ENCODE assay signal across 8 mouse cellular contexts in the genomic region with DNA sequence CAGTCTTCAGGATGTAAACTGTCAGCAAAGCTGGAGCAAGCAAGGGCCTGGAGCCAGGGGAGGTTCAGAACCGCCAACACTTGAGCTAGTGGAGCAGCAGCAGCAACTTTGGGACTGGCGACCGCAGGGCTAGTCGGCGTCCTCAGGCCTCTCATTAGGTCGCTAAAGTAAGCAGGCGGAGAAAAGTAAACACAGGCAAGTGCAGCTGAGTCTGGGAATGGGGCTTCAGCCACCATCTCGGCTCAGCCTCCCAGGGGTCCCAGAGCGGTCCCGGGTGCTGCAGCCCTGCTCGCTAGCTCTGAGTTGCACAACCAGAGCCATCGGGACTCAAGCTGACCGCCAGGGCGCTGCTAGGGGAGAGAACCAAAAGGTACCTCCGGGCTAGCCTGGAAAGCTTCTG. TPM values are rescaled to one million over a fixed set of nuclear protein-coding genes. Genes with fewer than 3 reads are reported as not detected.
DNase-seq lines count a peak whose midpoint lies in the region; ATAC-seq and TF ChIP-seq lines count a peak whose summit lies in the region.

No protein-coding gene starts in this region.

- peak overlapping the region; percentile 65 for H3K9ac ChIP-seq in heart, postnatal 0 days (replicated peaks; ENCODE audit: low read depth, low read length)
- peak overlapping the region; percentile 38; the same call in 1 of the 2 replicates for H3K9ac ChIP-seq in stomach, embryonic 14.5 days (replicated peaks; ENCODE audit: low read depth, low read length)

- no peaks in the 10 kb centered on the region for H3K36me3 ChIP-seq in heart, postnatal 0 days (replicated peaks; ENCODE audit: control insufficient read depth, insufficient read depth, low read length)
- no peaks in the 10 kb centered on the region for H3K36me3 ChIP-seq in stomach, embryonic 14.5 days (ENCODE audit: control insufficient read depth, insufficient read depth, low read length)

- TF ChIP-seq EP300 in heart, postnatal 0 days (IDR thresholded peaks at IDR 0.05; ENCODE audit: low read depth) = no peak

- peak overlapping the region; percentile 72 for H3K4me3 ChIP-seq in embryonic fibroblast, embryonic 13.5 days (ENCODE audit: insufficient read depth, low read length)
- peak overlapping the region; percentile 60 for H3K4me3 ChIP-seq in heart, postnatal 0 days (ENCODE audit: low read depth, low read length)
- peak overlapping the region; percentile 42 for H3K4me3 ChIP-seq in stomach, embryonic 14.5 days (ENCODE audit: low read depth, low read length)

- no peaks in the 10 kb centered on the region for H3K27me3 ChIP-seq in heart, postnatal 0 days (ENCODE audit: control insufficient read depth, insufficient read depth, low read length)
- no peaks in the 10 kb centered on the region for H3K27me3 ChIP-seq in stomach, embryonic 14.5 days (ENCODE audit: control insufficient read depth, insufficient read depth, low read length)

- H3K4me2 ChIP-seq in heart, postnatal 0 days (ENCODE audit: low read depth, low read length) = peak overlapping the region; percentile 63
- peak overlapping the region; percentile 38 for H3K4me2 ChIP-seq in stomach, embryonic 14.5 days (replicated peaks; ENCODE audit: low read depth, low read length)

- TF ChIP-seq CTCF in embryonic fibroblast, embryonic 13.5 days (IDR thresholded peaks at IDR 0.05; ENCODE audit: borderline replicate concordance, insufficient read depth, low read length) = no peak
- no peak for TF ChIP-seq CTCF in heart, postnatal 0 days (IDR thresholded peaks at IDR 0.05; ENCODE audit: low read depth)

- ATAC-seq in heart, postnatal 0 days (ENCODE audit: insufficient read depth, low read depth) = no peak
- ATAC-seq in stomach, embryonic 14.5 days (ENCODE audit: insufficient number of reproducible peaks, insufficient read depth, low FRiP score, low read depth) = no peak
- ATAC-seq in erythroid progenitor cell, adult 5-6 weeks (replicated peaks; ENCODE audit: low FRiP score, poor library complexity, severe bottlenecking) = no peak

- DNase-seq in MN1 (ENCODE audit: low spot score) = peak; percentile 11
- DNase-seq in adrenal gland, postnatal 4 days (ENCODE audit: low spot score in 2 of 2) = peak; percentile 3 to 4
- DNase-seq in heart, postnatal 0 days (ENCODE audit: low spot score) = peak; percentile 7
- peak; percentile 29 to 49 for DNase-seq in kidney, postnatal 25 days
- peak; percentile 37 for DNase-seq in lung, postnatal 14 days

- peak overlapping the region; percentile 50 for H3K27ac ChIP-seq in embryonic fibroblast, embryonic 13.5 days (ENCODE audit: insufficient read depth, low read length)
- H3K27ac ChIP-seq in heart, postnatal 0 days (ENCODE audit: low read depth) = peak overlapping the region; percentile 84
- no peak overlapping the region; the same call in 1 of the 2 replicates for H3K27ac ChIP-seq in stomach, embryonic 14.5 days (ENCODE audit: low read length)

- no peak for TF ChIP-seq POLR2A in embryonic fibroblast, embryonic 13.5 days (IDR thresholded peaks at IDR 0.05; ENCODE audit: low read depth, low read length)

- WGBS in heart, postnatal 0 days = 13% methylated on average over 15 of the region's 15 CpGs
- 13% methylated on average over 15 of the region's 15 CpGs for WGBS in stomach, embryonic 14.5 days

- no peaks in the 10 kb centered on the region for H3K9me3 ChIP-seq in heart, postnatal 0 days (replicated peaks; ENCODE audit: control insufficient read depth, low read length)
- H3K9me3 ChIP-seq in stomach, embryonic 14.5 days (ENCODE audit: control insufficient read depth, low read depth, low read length) = no peaks in the 10 kb centered on the region

- H3K4me1 ChIP-seq in embryonic fibroblast, embryonic 13.5 days (ENCODE audit: control insufficient read depth, insufficient read depth, low read length) = no peaks in the 10 kb centered on the region
- H3K4me1 ChIP-seq in heart, postnatal 0 days (ENCODE audit: control insufficient read depth, insufficient read depth) = no peaks in the 10 kb centered on the region
- H3K4me1 ChIP-seq in stomach, embryonic 14.5 days (ENCODE audit: control insufficient read depth, insufficient read depth, low read length) = no peaks in the 10 kb centered on the region

RNA-seq across cellular contexts. Expression of gene Pls3, which starts 1.2 kb away (rescaled TPM):
- 10 to 100 TPM; 62.8 to 65.3 TPM for total RNA-seq in adrenal gland, postnatal 4 days (2021)
- polyA plus RNA-seq in embryonic fibroblast, embryonic 13.5 days (2011; ENCODE audit: insufficient read length, low read depth, missing spikeins) = 326 and 437 TPM in 2 replicates
- total RNA-seq in heart, postnatal 0 days (2014; rRNA removed; ENCODE audit: low replicate concordance) = 21.9 and 22.7 TPM in 2 replicates
- 45.5 and 48.2 TPM in 2 replicates for polyA plus RNA-seq in heart, postnatal 0 days (2015; fragmentation: Nextera tagmentation; extraction: Ambion mirVana)
- 82.2 and 89.1 TPM in 2 replicates for polyA plus RNA-seq in stomach, embryonic 14.5 days (2014; fragmentation: Nextera tagmentation; extraction: Ambion mirVana)
- 2.5 TPM in 1 of 2 replicates, not detected in the other for total RNA-seq in erythroid progenitor cell, adult 5-6 weeks (2015; ENCODE audit: low replicate concordance)
- 0.45 TPM in 1 of 2 replicates, not detected in the other for total RNA-seq in erythroid progenitor cell, adult 5-6 weeks (2017; ENCODE audit: low replicate concordance)
